Mouse (Mus musculus) myocyte (in vitro differentiated cells): ENCODE data around the gene Mfsd4b4.

ENCODE experiments used
- CEBPB ChIP-seq: IDR thresholded peaks from 2 replicates; pipeline ENCODE4 v1.6.1; 2011; ENCODE audit warnings: mild to moderate bottlenecking, moderate library complexity; ENCODE audit not compliant: poor library complexity, insufficient read depth, severe bottlenecking
- E2F4 ChIP-seq: IDR thresholded peaks from one replicate; pipeline ENCODE4 v1.6.1; 2011; ENCODE audit warnings: mild to moderate bottlenecking, control low read depth, moderate library complexity; ENCODE audit not compliant: insufficient read depth
- MAX ChIP-seq: IDR thresholded peaks from one replicate; pipeline ENCODE4 v1.6.1; 2011; ENCODE audit warnings: low read depth, mild to moderate bottlenecking, control low read depth
- MYOD1 ChIP-seq, 3 experiments: IDR thresholded peaks; one replicate each; pipeline ENCODE4 v1.6.1; 2011; ENCODE audit warnings: control low read depth in 2 of 3, low read depth in 2 of 3, mild to moderate bottlenecking in 2 of 3, moderate library complexity in 1 of 3; ENCODE audit not compliant: insufficient read length in 2 of 3, control insufficient read depth in 1 of 3
- MYOG ChIP-seq, 3 experiments: IDR thresholded peaks; one replicate each; pipeline ENCODE4 v1.6.1; 2011; ENCODE audit warnings: control low read depth in 2 of 3, low read depth in 2 of 3, mild to moderate bottlenecking in 2 of 3; ENCODE audit not compliant: insufficient read length in 2 of 3, control insufficient read depth in 1 of 3, insufficient read depth in 1 of 3
- POLR2A ChIP-seq: IDR thresholded peaks from one replicate; pipeline ENCODE4 v1.6.1; 2011; ENCODE audit warnings: low read depth, mild to moderate bottlenecking, control low read depth, moderate library complexity; ENCODE audit not compliant: insufficient read length
- POLR2AphosphoS2 ChIP-seq: IDR thresholded peaks from one replicate; pipeline ENCODE4 v1.6.1; 2011; ENCODE audit warnings: low read depth, control low read depth; ENCODE audit not compliant: insufficient read length
- REST ChIP-seq: IDR thresholded peaks from one replicate; pipeline ENCODE4 v1.6.1; 2011; ENCODE audit warnings: mild to moderate bottlenecking, control low read depth, moderate library complexity; ENCODE audit not compliant: insufficient read depth, insufficient read length
- SRF ChIP-seq: IDR thresholded peaks from one replicate; pipeline ENCODE4 v1.6.1; 2011; ENCODE audit warnings: low read depth; ENCODE audit not compliant: control insufficient read depth, insufficient read length
- TCF12 ChIP-seq: IDR thresholded peaks from one replicate; pipeline ENCODE4 v1.6.1; 2011; ENCODE audit warnings: mild to moderate bottlenecking, control low read depth; ENCODE audit not compliant: poor library complexity, insufficient read depth, severe bottlenecking
- TCF3 ChIP-seq: IDR thresholded peaks from one replicate; pipeline ENCODE4 v1.6.1; 2011; ENCODE audit warnings: low read depth, control low read depth; ENCODE audit not compliant: insufficient read length
- USF1 ChIP-seq: IDR thresholded peaks from one replicate; pipeline ENCODE4 v1.6.1; 2011; ENCODE audit warnings: low read depth, mild to moderate bottlenecking, control low read depth, moderate library complexity

DNA sequence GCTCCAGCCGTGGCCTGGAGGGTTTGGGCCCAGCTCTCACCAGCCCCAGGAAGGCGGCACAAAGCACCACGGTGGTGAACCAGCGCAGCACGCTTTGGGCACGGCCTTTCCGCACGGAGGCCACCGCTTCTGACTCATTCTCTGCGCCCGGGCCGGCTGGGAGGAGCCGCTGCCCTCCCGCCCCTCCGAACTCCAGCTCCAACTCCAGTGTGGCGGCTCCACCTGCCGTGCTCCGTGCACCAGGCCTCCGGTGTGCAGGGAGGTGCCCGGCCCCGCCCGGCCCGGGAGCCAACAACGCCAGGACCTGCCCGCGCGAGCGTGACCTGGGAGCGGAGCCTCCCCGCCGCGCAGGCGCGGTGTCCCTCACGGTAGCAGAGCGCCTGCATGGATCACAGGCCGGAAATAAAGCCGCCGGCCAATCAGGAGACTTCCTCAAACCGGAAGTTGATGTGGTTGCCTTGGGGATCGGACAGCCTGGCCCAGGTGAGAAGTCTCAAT, at the start of gene Mfsd4b4:
- no peak for TF ChIP-seq POLR2AphosphoS2
- TF ChIP-seq POLR2A = peak; percentile 79
- TF ChIP-seq MYOD1 (IDR thresholded peaks at IDR 0.05; ENCODE audit: control insufficient read depth in 1 of 3, insufficient read length in 2 of 3, low read depth in 2 of 3) = no peak
- no peak for TF ChIP-seq MAX
- peak in 1 of 3 experiments; percentile 11 for TF ChIP-seq MYOG (IDR thresholded peaks at IDR 0.05; ENCODE audit: control insufficient read depth in 1 of 3, insufficient read depth in 1 of 3, insufficient read length in 2 of 3, low read depth in 2 of 3)
- no peak for TF ChIP-seq CEBPB
- TF ChIP-seq E2F4 = no peak
- no peak for TF ChIP-seq TCF12
- no peak for TF ChIP-seq USF1
- TF ChIP-seq REST = no peak
- no peak for TF ChIP-seq SRF
- no peak for TF ChIP-seq TCF3
